In the genomic region with DNA sequence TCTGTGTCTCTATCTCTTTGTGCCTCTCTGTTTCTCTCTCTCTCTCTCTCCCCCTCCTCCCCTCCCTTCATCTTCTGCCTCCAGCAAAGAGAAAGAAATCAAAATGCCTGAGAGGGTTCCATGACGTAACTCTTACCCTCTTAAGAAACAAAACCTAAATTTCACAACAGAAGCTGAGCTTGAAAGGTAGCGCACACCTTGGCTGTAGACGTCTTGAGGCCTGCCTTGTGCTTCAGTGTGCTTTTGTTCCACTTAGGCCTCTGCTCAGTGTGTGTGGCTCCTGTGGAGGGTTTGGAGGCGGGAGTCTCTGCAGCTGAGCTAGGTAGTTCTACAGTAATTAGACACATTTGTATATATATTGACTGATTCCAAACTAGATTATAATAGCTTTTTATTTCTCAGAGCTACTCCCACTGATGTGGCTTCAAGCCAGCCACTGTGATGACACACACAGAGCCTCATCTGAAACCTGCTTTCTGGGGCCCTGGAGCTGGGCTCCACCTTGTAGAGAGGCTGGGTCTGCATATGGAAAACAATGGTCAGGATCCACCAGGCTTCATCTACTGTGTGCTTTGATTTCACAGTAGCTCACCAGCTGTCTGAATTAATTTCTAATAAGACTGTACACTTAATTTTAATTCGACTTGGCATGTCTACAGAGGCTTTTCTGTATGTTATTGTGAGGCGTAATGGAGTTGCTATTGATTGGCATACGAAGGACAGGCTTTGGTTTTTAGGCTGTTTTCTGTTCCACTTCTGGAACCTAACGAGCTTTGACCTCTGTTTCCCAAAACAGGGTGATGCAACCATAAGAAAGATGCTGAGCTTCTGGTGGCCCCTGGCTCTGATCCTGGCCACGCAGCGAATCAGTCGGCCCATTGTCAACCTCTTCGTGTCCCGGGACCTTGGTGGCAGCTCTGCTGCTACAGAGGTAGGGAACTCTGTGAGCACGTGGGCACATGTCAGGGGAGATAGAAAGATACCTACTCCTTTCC, we compare ENCODE assay signal across 14 mouse cellular contexts.
DNase-seq lines count a peak whose midpoint lies in the region; ATAC-seq lines count a peak whose summit lies in the region.
"Had no signal": no experiment of that assay in that cellular context is flagged by ENCODE, and none has a peak within 500 bp of the region (broad histone marks: within the 10 kb centered on the region; RNA-seq: fewer than 3 reads in every experiment).

No protein-coding gene starts in this region.

- no peak overlapping the region for H3K9ac ChIP-seq in forebrain, embryonic 15.5 days (replicated peaks)
- H3K9ac ChIP-seq in forebrain, embryonic 11.5 days (ENCODE audit: low read length) = no peak overlapping the region
- no peak overlapping the region for H3K9ac ChIP-seq in midbrain, embryonic 12.5 days (replicated peaks)
- H3K9ac ChIP-seq: heart, embryonic 15.5 days; liver, embryonic 15.5 days; neural tube, embryonic 13.5 days; stomach, embryonic 15.5 days had no signal

- no peaks in the 10 kb centered on the region for H3K27me3 ChIP-seq in forebrain, embryonic 15.5 days
- H3K27me3 ChIP-seq in forebrain, embryonic 11.5 days (ENCODE audit: control insufficient read depth, insufficient read depth, low read length) = no peaks in the 10 kb centered on the region
- peaks cover 6% of the 10 kb centered on the region; the same call in 1 of the 2 replicates for H3K27me3 ChIP-seq in midbrain, embryonic 12.5 days
- H3K27me3 ChIP-seq in midbrain, embryonic 10.5 days (ENCODE audit: low read depth, poor library complexity, severe bottlenecking) = no peaks in the 10 kb centered on the region
- no peaks in the 10 kb centered on the region for H3K27me3 ChIP-seq in heart, embryonic 10.5 days (ENCODE audit: insufficient read depth, poor library complexity, severe bottlenecking)
- H3K27me3 ChIP-seq: heart, embryonic 15.5 days; liver, embryonic 15.5 days; neural tube, embryonic 13.5 days; stomach, embryonic 15.5 days had no signal

- H3K9me3 ChIP-seq in forebrain, embryonic 15.5 days = no peaks in the 10 kb centered on the region
- no peaks in the 10 kb centered on the region for H3K9me3 ChIP-seq in forebrain, embryonic 11.5 days (ENCODE audit: control insufficient read depth, low read length)
- no peaks in the 10 kb centered on the region for H3K9me3 ChIP-seq in midbrain, embryonic 12.5 days
- H3K9me3 ChIP-seq in midbrain, embryonic 10.5 days (replicated peaks) = no peaks in the 10 kb centered on the region
- H3K9me3 ChIP-seq in heart, embryonic 10.5 days = no peaks in the 10 kb centered on the region
- H3K9me3 ChIP-seq: heart, embryonic 15.5 days; liver, embryonic 15.5 days; neural tube, embryonic 13.5 days; stomach, embryonic 15.5 days had no signal

- no peak overlapping the region for H3K4me3 ChIP-seq in forebrain, embryonic 15.5 days
- H3K4me3 ChIP-seq in forebrain, embryonic 11.5 days (ENCODE audit: low read depth, low read length) = no peak overlapping the region
- H3K4me3 ChIP-seq in midbrain, embryonic 12.5 days = no peak overlapping the region
- no peak overlapping the region for H3K4me3 ChIP-seq in midbrain, embryonic 10.5 days
- no peak overlapping the region for H3K4me3 ChIP-seq in heart, embryonic 10.5 days
- H3K4me3 ChIP-seq: heart, embryonic 15.5 days; liver, embryonic 15.5 days; neural tube, embryonic 13.5 days; stomach, embryonic 15.5 days had no signal

- H3K4me2 ChIP-seq in forebrain, embryonic 15.5 days (replicated peaks) = no peak overlapping the region
- no peak overlapping the region for H3K4me2 ChIP-seq in forebrain, embryonic 11.5 days (ENCODE audit: low read depth, low read length, severe bottlenecking)
- no peak overlapping the region for H3K4me2 ChIP-seq in midbrain, embryonic 12.5 days (replicated peaks)
- H3K4me2 ChIP-seq: heart, embryonic 15.5 days; liver, embryonic 15.5 days; neural tube, embryonic 13.5 days; stomach, embryonic 15.5 days had no signal

- H3K36me3 ChIP-seq in forebrain, embryonic 15.5 days = peaks cover 22% of the 10 kb centered on the region; the same call in 1 of the 2 replicates
- no peaks in the 10 kb centered on the region for H3K36me3 ChIP-seq in forebrain, embryonic 11.5 days (ENCODE audit: control insufficient read depth, insufficient read depth, low read length)
- peaks cover 17% of the 10 kb centered on the region for H3K36me3 ChIP-seq in midbrain, embryonic 12.5 days
- H3K36me3 ChIP-seq in midbrain, embryonic 10.5 days = peaks cover 11% of the 10 kb centered on the region; the same call in 1 of the 2 replicates
- peaks cover 26% of the 10 kb centered on the region; the same call in 1 of the 2 replicates for H3K36me3 ChIP-seq in heart, embryonic 10.5 days

- ATAC-seq in forebrain, embryonic 15.5 days (replicated peaks) = peak; percentile 39; the same call in 1 of the 2 replicates
- no peak for ATAC-seq in forebrain, embryonic 11.5 days (replicated peaks; ENCODE audit: low FRiP score)
- 0 out of 2 replicates have a peak, but pooled peaks have one; percentile 50 for ATAC-seq in midbrain, embryonic 12.5 days (ENCODE audit: low FRiP score, low read depth)
- ATAC-seq: activated CD4-positive, CD25-positive, alpha-beta regulatory T cell, adult 4 months had no signal

- no peak for DNase-seq in forebrain, embryonic 11.5 days (ENCODE audit: low spot score)
- DNase-seq in midbrain, embryonic 10.5 days (ENCODE audit: low spot score) = no peak
- DNase-seq in layer of hippocampus, postnatal 25 days (ENCODE audit: extremely low spot score in 1 of 2, low spot score in 1 of 2) = peak; percentile 28 to 45
- peak; percentile 52 for DNase-seq in testis, postnatal 10 days (ENCODE audit: low spot score)
- no peak for DNase-seq in heart, embryonic 10.5 days (ENCODE audit: low spot score)
- no peak for DNase-seq in gastrocnemius, postnatal 14 days
- DNase-seq: cerebellum, postnatal 14 days had no signal

- WGBS in forebrain, embryonic 15.5 days = 58% methylated on average over 14 of the region's 14 CpGs
- WGBS in forebrain, embryonic 11.5 days = 83% methylated on average over 14 of the region's 14 CpGs
- 87% methylated on average over 14 of the region's 14 CpGs for whole genome bisulfite sequencing in midbrain, embryonic 12.5 days
- 94% methylated on average over 14 of the region's 14 CpGs for WGBS in midbrain, embryonic 10.5 days
- WGBS in heart, embryonic 10.5 days = 90% methylated on average over 14 of the region's 14 CpGs

- peaks cover 6% of the 10 kb centered on the region for H3K4me1 ChIP-seq in forebrain, embryonic 15.5 days
- H3K4me1 ChIP-seq in forebrain, embryonic 11.5 days (replicated peaks; ENCODE audit: control insufficient read depth, insufficient read depth, low read length) = no peaks in the 10 kb centered on the region
- no peaks in the 10 kb centered on the region for H3K4me1 ChIP-seq in midbrain, embryonic 12.5 days
- no peaks in the 10 kb centered on the region for H3K4me1 ChIP-seq in midbrain, embryonic 10.5 days
- peaks cover 13% of the 10 kb centered on the region for H3K4me1 ChIP-seq in heart, embryonic 10.5 days
- H3K4me1 ChIP-seq: heart, embryonic 15.5 days; liver, embryonic 15.5 days; stomach, embryonic 15.5 days had no signal

- intact Hi-C loops in gastrocnemius, postnatal 14 days (cut with DNase I; ENCODE audit: low total_unique reads) = loop anchor here (10.0 kb wide), 1 partner anchor 100 kb away; the partner anchor contains the start of gene Ank

- peak overlapping the region; percentile 34; the same call in 1 of the 2 replicates for H3K27ac ChIP-seq in forebrain, embryonic 15.5 days (replicated peaks)
- no peak overlapping the region for H3K27ac ChIP-seq in forebrain, embryonic 11.5 days (ENCODE audit: low read depth, low read length)
- H3K27ac ChIP-seq in midbrain, embryonic 12.5 days (replicated peaks) = no peak overlapping the region; the same call in 1 of the 2 replicates
- no peak overlapping the region for H3K27ac ChIP-seq in midbrain, embryonic 10.5 days (replicated peaks)
- H3K27ac ChIP-seq in heart, embryonic 10.5 days = no peak overlapping the region
- H3K27ac ChIP-seq: heart, embryonic 15.5 days; liver, embryonic 15.5 days; neural tube, embryonic 13.5 days; stomach, embryonic 15.5 days had no signal

Comparison
In these comparisons a context has a peak if more than half of its experiments do, and no peak if none do; other contexts are left out.
1. DNase-seq: peak in layer of hippocampus, postnatal 25 days (2 of 2) and testis, postnatal 10 days (single experiment); none in forebrain, embryonic 11.5 days (single experiment), midbrain, embryonic 10.5 days (single experiment), heart, embryonic 10.5 days (single experiment) and gastrocnemius, postnatal 14 days (single experiment).